Mouse (Mus musculus) v-Abl transformed pro-B cells (cell line): Measurements from ENCODE around the gene Olfr16.

ENCODE experiments used
- in situ Hi-C, 2 experiments: fragments of 400-800 bp; cut with MboI; formaldehyde crosslinking; loops; one replicate each; pipeline ENCODE4 v1.15.1; 2025; ENCODE audit not compliant: unreplicated experiment in 2 of 2

Olfr16 gene

DNA sequence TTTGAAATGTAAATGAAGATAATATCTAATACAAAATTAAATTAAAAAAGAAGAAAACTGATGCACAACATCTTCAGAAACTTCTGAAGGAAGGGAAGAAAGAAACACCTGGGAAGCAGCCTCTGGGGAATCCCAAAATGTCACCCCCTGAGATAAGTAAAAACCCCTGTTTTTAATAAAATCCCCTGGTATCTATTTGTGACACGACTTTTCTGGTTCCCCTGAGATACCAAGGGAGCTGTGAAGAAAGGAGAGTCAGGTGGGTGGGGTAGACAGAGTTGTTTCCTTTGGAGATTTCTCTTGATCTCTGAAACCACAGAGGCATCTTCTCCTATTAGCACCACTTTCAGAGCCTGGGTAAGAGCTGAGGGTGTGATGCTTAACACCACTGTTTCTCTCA is at the start of gene Olfr16:
Gene Olfr16, plus strand, starts transcription at position 250 of the 400 bp plus-strand sequence.
- in situ Hi-C loops, result no loop called here

DNA sequence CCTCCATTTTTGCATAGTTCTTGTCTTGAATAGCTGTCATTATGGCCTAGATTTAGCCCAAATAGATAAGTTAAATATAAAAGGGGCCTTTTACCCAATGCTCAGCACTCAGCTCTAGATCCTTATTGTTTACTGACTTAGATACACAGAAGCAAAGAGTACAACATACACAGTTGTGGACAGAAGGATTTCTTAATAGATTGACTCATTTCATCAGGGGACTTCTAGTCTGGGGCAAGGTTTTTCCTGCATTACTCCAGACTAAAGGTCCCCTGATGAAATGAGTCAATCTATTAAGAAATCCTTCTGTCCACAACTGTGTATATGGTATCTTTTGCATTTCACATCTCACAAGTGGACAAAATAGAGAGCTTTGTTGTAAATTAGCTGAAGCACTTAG is 46.9 kb upstream of the Olfr16 start:
- in situ Hi-C loops, result no loop called here

DNA sequence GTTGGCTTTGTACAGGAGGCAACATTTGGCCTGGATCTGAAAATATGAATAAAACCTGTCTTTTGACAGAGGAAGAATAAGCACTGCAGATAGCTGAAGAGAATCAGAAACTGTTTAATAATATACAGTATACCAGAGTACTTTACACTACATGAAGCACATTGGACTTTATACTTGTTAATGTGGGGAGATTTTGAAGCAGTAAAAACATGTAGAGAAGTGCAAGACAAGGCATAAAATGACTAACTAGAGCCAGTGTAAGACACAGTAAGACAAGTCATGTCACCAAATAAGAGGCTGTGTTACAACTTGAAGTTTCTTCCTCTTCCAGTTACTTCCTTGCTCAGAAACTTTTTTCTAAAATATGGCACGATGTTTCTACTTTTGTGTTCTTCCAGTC is 33.1 kb upstream of the Olfr16 start:
- in situ Hi-C loops, result no loop called here

DNA sequence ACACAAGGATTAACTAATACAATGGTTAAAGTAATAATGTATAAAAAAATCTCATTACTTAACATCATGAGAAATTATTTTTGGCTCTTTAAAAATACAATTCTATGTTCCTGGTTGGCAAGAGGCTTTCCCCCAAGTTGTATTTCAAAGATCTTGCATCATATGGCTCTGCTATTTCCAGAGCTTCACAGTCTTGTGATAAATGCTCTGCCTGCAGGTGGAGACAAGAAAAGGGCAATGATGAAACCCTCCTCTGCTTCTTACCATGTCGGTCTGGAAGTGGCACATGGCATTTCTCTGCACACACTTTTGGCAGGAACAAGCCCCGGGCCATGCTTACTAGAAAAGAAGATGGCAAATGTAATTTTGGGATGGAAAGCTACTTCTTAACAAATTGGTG is 31.8 kb upstream of the Olfr16 start:
- in situ Hi-C loops, result no loop called here

DNA sequence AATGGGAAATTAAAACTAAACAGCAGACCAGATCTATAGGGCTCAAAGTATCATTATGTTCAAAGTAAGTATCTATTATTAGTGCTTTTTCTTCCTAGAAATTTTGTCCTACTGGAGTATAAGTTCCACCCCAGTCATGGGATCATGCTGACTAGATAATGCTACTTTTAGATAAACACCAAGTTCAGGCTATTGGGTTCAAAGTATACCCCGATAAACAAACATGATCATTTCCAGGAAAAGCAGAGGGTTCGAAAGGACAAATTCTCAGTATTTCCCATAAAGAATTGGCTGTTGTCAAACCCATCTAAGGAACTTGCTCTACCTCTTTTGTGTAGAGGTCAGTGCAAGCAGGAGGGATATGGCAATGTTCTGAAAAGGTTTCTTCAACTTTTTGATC is 18.0 kb upstream of the Olfr16 start:
- in situ Hi-C loops, result loop anchor here in 1 of 2 experiments (25.0 kb wide), 1 partner anchor 1395 kb away; the partner anchor contains the start of gene Itln1

DNA sequence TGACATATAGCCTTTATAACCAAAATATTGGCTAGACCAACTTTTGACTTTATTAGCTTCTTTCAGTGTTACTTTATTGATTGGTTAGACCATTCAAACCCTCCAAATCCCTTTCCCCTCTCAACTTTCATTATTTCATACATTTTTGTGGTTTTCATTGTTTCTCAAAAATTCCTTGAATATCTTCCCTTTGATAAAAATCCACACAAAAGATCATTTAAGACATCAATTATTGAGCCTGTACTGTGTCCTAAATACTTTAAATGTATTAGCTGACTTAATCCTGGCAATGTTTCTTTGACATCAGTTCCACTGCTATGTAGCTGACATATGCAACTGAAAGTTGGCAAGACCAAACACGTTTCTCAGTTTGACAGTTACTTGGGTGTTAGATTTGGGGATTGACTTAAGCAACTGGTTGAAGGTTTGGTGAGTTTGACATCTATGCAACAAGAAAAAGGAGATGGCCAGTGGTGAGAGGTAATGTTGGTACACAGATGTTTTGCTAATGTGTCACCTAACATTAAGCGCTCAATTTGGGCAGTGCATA is 1.0 kb downstream of the Olfr16 start:
- in situ Hi-C loops, result no loop called here

DNA sequence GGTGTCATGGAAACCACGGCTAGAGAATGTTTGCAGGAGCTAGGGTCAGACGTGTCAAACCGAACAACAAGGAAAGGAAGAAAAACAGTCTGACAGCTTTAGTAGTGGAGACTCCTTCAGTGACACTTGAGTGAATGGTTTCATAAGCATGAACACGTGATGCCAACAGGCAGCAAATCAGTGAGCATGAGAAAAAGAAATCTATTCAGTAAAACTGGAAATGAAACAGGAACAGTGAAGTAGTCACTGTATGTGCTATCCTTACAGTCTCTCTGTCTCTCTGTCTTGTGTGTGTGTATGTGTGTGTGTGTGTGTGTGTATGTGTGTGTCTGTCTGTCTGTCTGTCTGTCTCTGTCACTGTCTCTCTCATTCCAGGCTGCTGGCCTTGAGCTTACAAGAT is 5.2 kb downstream of the Olfr16 start:
- in situ Hi-C loops, result no loop called here

DNA sequence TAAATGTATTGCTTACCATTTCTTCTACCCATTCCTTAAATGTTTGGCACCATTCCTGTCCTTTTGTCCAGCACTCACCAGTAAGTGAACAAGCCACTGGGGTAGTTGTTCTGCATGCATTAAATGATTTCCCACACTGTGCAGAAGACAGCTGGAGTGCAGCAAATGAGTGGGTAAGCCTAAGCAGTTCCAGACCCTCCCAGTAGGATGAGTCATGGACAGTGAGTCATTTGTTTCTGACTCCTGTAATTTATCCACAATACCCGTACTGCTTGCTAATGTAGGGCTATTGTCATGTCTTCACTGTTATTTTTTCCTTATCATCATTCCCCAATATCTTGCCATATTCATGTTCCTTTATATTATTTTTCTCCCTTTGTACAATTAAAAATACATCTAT is 10.2 kb downstream of the Olfr16 start:
- in situ Hi-C loops, result no loop called here

DNA sequence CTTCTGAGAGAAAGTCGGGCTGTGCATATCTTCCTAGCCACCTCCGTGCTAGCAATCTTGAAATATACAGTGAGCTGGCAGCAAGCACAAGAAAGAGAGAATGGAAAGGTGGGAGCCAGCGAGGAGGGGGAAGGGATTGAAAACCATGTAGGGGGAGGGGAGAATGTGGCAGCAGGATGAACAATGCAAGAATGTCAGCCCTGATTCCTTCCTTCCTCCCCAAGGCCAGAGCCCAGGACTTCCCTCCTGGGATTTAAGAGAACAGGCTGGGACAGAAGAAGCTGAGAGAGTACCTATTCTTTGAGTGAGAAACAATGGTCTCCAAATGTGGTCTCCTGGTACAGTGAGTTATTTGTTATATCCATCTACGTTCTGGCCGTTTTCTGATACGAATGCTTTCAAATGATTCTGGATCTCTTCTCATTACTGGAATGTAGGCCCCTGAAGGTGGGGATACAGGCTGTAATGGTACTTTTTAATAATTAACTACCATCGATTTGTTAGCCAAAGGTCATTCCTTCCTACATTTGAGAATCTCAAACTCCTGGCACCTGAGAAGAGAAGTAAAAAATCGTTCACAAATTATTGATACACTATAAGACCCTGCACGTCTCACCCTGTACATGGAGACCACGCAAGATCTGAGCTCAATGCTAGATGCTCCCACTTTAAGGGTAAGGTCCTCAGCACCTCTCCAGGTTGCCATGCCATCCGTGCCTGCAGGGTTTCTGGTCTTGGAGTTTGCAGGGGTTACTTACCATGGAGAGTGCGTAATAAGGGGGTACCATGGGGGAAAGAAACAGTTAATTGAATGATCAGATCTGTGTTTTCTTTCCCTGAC is 39.8 kb downstream of the Olfr16 start:
- in situ Hi-C loops, result no loop called here

DNA sequence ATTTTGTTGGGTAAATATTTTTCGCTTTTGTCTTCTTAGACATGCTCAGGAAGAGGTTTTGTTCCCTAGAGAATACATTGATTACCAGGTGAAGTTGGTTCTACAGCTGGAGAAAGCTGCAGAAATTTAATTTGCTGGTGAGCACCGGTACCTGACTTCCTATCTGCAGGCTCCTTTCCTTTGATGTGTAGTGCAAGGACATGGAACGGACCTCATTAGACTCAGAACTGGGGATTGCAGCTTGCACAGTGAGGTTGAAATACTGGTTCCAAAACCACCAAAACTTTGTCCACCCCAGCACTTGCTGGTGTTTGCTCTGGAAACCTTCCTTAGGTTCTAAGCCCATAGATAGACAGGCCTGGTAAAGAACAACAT is 40.4 kb downstream of the Olfr16 start:
- in situ Hi-C loops, result no loop called here
